Mouse (Mus musculus): ENCODE data around the gene Creb3l4.

Gene Creb3l4

GRCm38 (mm10) chr3:90190859-90191510 lies 52.3 kb downstream of the Creb3l4 start:
- DNase-seq (ENCODE audit: low read depth, low spot score) = no peak
